Mouse (Mus musculus) heart, postnatal 0 days (tissue): ENCODE data around the gene Rbbp5.

ENCODE experiments used
- CTCF ChIP-seq: IDR thresholded peaks from 2 replicates; pipeline ENCODE4 v1.5.1; 2016; ENCODE audit warnings: antibody characterized with exemption, control low read depth, low read depth
- EP300 ChIP-seq: IDR thresholded peaks from 2 replicates; pipeline ENCODE4 v1.6.1; 2016; ENCODE audit warnings: antibody characterized with exemption, low read depth

DNA sequence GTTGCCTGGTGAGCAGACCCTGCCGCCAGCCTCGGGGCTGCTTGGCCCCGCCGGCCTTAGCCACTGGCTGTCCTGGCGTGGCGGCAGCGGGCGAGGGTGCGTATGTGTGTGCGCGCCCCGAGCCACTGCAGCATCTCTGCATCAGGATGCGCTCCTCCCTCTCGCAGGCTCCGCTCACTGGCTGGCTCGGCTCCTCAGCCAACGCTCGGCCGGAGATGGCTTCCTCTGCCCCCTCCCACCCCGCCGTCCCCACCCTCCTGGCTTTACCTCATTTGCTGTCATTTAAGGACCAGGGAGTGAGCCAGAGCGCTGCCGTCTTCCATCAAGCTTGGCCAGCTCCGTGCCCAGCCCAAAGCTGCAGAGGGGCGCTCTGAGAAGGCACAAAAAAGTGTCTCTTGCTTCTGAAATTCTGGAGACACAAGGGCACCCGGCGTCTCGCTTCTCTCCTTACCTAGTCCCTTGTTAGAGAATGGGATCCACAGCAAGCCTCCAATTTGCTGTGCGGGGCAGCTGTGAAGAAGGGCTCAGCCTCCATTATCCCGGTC is 65.7 kb downstream of the Rbbp5 start, which contains the start of gene Cntn2:
- TF ChIP-seq CTCF (no peak), EP300 (no peak)
